Mouse (Mus musculus) retina, embryonic 14.5 days (tissue): ENCODE results near the gene Gpi1.
"Not testable (repeated sequence)": the region's sequence is repeated elsewhere in the genome, so short reads cannot be mapped to it uniquely, and the experiment has no call there.

ENCODE experiments used
- DNase-seq: peaks from one replicate; pipeline ENCODE4 v3.0.0-alpha.2; 2015; ENCODE audit warnings: low spot score

Gene Gpi1

GRCm38 (mm10) chr7:34183794-34184193, 46.3 kb downstream of the Gpi1 start:
- DNase-seq = no peak

- no peak for DNase-seq
These were observed 46.8 kb downstream of the Gpi1 start for GRCm38 (mm10) chr7:34183356-34183755.

GRCm38 (mm10) chr7:34176241-34176640, 53.9 kb downstream of the Gpi1 start:
- not testable (repeated sequence) for DNase-seq

- peak; percentile 12 for DNase-seq
These were observed 57.9 kb downstream of the Gpi1 start for GRCm38 (mm10) chr7:34172251-34172650.

- DNase-seq = no peak
These were observed 60.7 kb downstream of the Gpi1 start, which contains the start of gene Uba2 for GRCm38 (mm10) chr7:34169454-34169853. Gene Uba2 (minus strand): TSS chr7:34169599.

GRCm38 (mm10) chr7:34168470-34169251, 61.5 kb downstream of the Gpi1 start:
- peak; percentile 95 for DNase-seq

GRCm38 (mm10) chr7:34167766-34168469, 62.2 kb downstream of the Gpi1 start:
- DNase-seq = no peak

- DNase-seq = peak; percentile 46
These were observed 63.3 kb downstream of the Gpi1 start for GRCm38 (mm10) chr7:34166850-34167249.

GRCm38 (mm10) chr7:34165999-34166398, 64.1 kb downstream of the Gpi1 start:
- DNase-seq = no peak

GRCm38 (mm10) chr7:34164671-34165070, 65.5 kb downstream of the Gpi1 start:
- no peak for DNase-seq

GRCm38 (mm10) chr7:34159167-34159566, 71.0 kb downstream of the Gpi1 start:
- DNase-seq = no peak

- DNase-seq = no peak
These were observed 72.1 kb downstream of the Gpi1 start for GRCm38 (mm10) chr7:34157994-34158393.
